Mouse (Mus musculus): ENCODE data around the gene Dnttip2. TPM values are rescaled to one million over a fixed set of nuclear protein-coding genes. Genes with fewer than 3 reads are reported as not detected.

The Dnttip2 gene
- total RNA-seq, 2 experiments from 2014 or later = 25.3 to 30.1 TPM

- no peak for DNase-seq
Measured at GRCm38 (mm10) chr3:122324528-122324927, 50.3 kb downstream of the Dnttip2 start.

GRCm38 (mm10) chr3:122330484-122330883, 56.3 kb downstream of the Dnttip2 start:
- no peak for DNase-seq

- peak in 1 of 2 experiments; percentile 41 for DNase-seq
Measured at GRCm38 (mm10) chr3:122333493-122333892, 59.3 kb downstream of the Dnttip2 start.

- peak; percentile 28 to 30 for DNase-seq
Measured at GRCm38 (mm10) chr3:122333902-122334301, 59.7 kb downstream of the Dnttip2 start.

GRCm38 (mm10) chr3:122334375-122334774, 60.2 kb downstream of the Dnttip2 start:
- no peak for DNase-seq

Small RNAs within 50 kb of the gene (microRNA-seq; reads per million reads assigned to microRNA genes)
- 0 reads per million in 2 experiments for gene Gm22903
- 15.4 to 15.6 reads per million in 2 experiments for gene Mir760

Other genes starting within 250 kb of the Dnttip2 start
- 1 to 10 TPM; 1.7 to 2.1 TPM for gene Abca4, start 229.9 kb upstream of the Dnttip2 start, total RNA-seq (2021)
- gene Gclm, start 28.8 kb upstream of the Dnttip2 start, total RNA-seq (2021) = 10 to 100 TPM; 42.4 to 72.6 TPM
- gene Bcar3, start 19.7 kb downstream of the Dnttip2 start, total RNA-seq (2021) = 1 to 10 TPM; 7.0 to 9.5 TPM